Mouse (Mus musculus) lung, postnatal 0 days (tissue): ENCODE measurements around the gene Cep63.

Experiments
- CTCF ChIP-seq: IDR thresholded peaks from 2 replicates; pipeline ENCODE4 v1.5.1; 2016; ENCODE audit warnings: antibody characterized with exemption, mild to moderate bottlenecking
- EP300 ChIP-seq: IDR thresholded peaks from 2 replicates; pipeline ENCODE4 v1.6.1; 2016; ENCODE audit warnings: antibody characterized with exemption, mild to moderate bottlenecking, control low read depth

- TF ChIP-seq CTCF (no peak), EP300 (no peak; the same call in 1 of the 2 replicates)
Measured at GRCm38 (mm10) chr9:102643071-102643485, 16.7 kb upstream of the Cep63 start.
